Mouse (Mus musculus) limb, embryonic 14.5 days (tissue): ENCODE data around the gene Fut7. TPM values are rescaled to one million over a fixed set of nuclear protein-coding genes. Genes with fewer than 3 reads are reported as not detected.

ENCODE experiments used
- ATAC-seq: fragments of 200-750 bp; cut with Nextera tagmentation; 2 replicates; pipeline ENCODE4 v1.8.0; 2017; ENCODE audit warnings: low read depth, moderate number of reproducible peaks, moderate TSS enrichment; ENCODE audit not compliant: low FRiP score
- DNase-seq: peaks from one replicate; pipeline ENCODE4 v3.0.0-alpha.2; 2015; ENCODE audit warnings: low spot score
- H3K27ac ChIP-seq: fragments of 300-500 bp; sonication (generic); replicated peaks from 2 replicates; pipeline ENCODE4 v1.5.1; 2014; ENCODE audit warnings: low read depth, mild to moderate bottlenecking, low read length, moderate library complexity, mixed read lengths
- H3K27me3 ChIP-seq: fragments of 300-500 bp; sonication (generic); 2 replicates; pipeline ENCODE4 v1.6.1; 2014; ENCODE audit warnings: low read length, mixed read lengths; ENCODE audit not compliant: control insufficient read depth, insufficient read depth
- H3K36me3 ChIP-seq: fragments of 300-500 bp; sonication (generic); 2 replicates; pipeline ENCODE4 v1.6.1; 2014; ENCODE audit warnings: mild to moderate bottlenecking, low read length, moderate library complexity, mixed read lengths; ENCODE audit not compliant: control insufficient read depth, insufficient read depth
- H3K4me1 ChIP-seq: fragments of 300-500 bp; sonication (generic); 2 replicates; pipeline ENCODE4 v1.6.1; 2014; ENCODE audit warnings: antibody characterized with exemption, low read length, mixed read lengths; ENCODE audit not compliant: control insufficient read depth, insufficient read depth
- H3K4me2 ChIP-seq: fragments of 300-500 bp; sonication (generic); replicated peaks from 2 replicates; pipeline ENCODE4 v1.6.1; 2014; ENCODE audit warnings: low read depth, mild to moderate bottlenecking, low read length, moderate library complexity; ENCODE audit not compliant: severe bottlenecking
- H3K4me3 ChIP-seq: fragments of 300-500 bp; sonication (generic); replicated peaks from 2 replicates; pipeline ENCODE4 v1.5.1; 2014; ENCODE audit warnings: low read length
- H3K9ac ChIP-seq: fragments of 300-500 bp; sonication (generic); 2 replicates; pipeline ENCODE4 v1.6.1; 2014; ENCODE audit warnings: mild to moderate bottlenecking, low read depth, low read length, moderate library complexity; ENCODE audit not compliant: severe bottlenecking
- H3K9me3 ChIP-seq: fragments of 300-500 bp; sonication (generic); 2 replicates; pipeline ENCODE4 v1.6.1; 2016; ENCODE audit warnings: low read length; ENCODE audit not compliant: control insufficient read depth
- POLR2A ChIP-seq: fragments of 200-500 bp; IDR thresholded peaks from 2 replicates; pipeline ENCODE4 v1.8.0; 2012; ENCODE audit warnings: inconsistent platforms, mild to moderate bottlenecking, moderate library complexity, borderline replicate concordance; ENCODE audit not compliant: insufficient read depth, insufficient read length; ENCODE audit errors: extremely low read depth
- WGBS: fragments of 180-500 bp; shearing (Covaris S2); extraction: QIAGEN DNeasy Blood & Tissue Kit; methylation state at CpG from one replicate; pipeline ENCODE4 v1.1.7; 2014; 5-methylcytosine and 5-hydroxymethylcytosine counted together
- polyA plus RNA-seq, 2 experiments: library from polyadenylated mRNA; depleted of rRNA in 1 of 2; stranded (reverse) in 1 of 2; unstranded in 1 of 2; fragments of >200 nt; fragmentation: Nextera tagmentation in 1 of 2; extraction: Ambion mirVana in 1 of 2; gene quantifications; 2 replicates each; pipeline versions ENCODE4 v1.2.1 to v1.2.3; 2012 to 2014

Fut7 gene
- polyA plus RNA-seq, 2 experiments, result 0.11 TPM; not detected in 1

DNA sequence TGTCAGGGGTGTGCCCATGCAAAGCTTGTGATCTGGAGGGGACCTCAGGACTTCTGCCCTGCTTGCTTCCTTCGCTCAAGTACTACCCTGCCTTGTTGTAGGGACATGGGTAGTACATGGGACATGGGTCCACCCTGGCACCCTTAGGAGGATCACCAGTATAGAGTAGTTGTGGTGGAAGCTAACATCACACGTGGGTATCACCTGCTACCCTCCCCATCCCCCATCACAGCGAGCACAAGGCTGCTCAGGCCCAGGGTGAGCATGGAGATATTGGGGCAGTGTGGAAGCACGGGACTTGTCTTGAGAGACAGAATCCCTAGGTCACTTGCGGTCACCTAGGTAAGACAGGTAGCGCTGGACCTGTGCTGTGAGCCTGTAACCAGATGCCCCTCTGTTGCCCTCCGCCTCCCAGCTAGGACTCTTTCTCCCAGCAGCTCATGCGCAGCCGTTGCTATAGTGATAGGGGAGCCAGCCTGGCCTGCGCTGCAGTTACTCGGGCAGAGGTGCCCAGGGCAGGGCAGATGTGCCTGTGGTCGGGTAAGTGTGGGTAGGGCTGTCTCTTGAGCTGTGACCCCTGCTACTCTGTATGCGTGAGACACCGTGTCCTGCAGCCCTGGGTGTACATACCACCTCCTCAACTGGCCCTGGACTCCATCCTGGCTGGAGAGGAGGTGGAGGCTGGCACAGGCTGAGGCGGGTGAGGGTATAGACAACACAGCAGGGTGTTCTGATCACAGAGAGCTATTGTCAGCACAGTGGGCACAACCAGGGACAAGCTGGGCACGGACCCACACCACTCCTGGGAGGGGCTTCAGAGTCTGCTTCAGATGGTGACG, 7.5 kb downstream of the Fut7 start:
- H3K27me3 ChIP-seq, result no peaks in the 10 kb centered on the region; the same call in 1 of the 2 replicates
- no peak overlapping the region for H3K27ac ChIP-seq
- no peaks in the 10 kb centered on the region for H3K9me3 ChIP-seq
- DNase-seq, result no peak
- H3K4me3 ChIP-seq, result no peak overlapping the region
- H3K9ac ChIP-seq, result no peak overlapping the region
- no peak overlapping the region for H3K4me2 ChIP-seq
- ATAC-seq, result no peak
- 73% methylated on average over 17 of the region's 17 CpGs for WGBS
- no peaks in the 10 kb centered on the region for H3K36me3 ChIP-seq
- peaks cover 3% of the 10 kb centered on the region; the same call in 1 of the 2 replicates for H3K4me1 ChIP-seq
- TF ChIP-seq POLR2A, result no peak

DNA sequence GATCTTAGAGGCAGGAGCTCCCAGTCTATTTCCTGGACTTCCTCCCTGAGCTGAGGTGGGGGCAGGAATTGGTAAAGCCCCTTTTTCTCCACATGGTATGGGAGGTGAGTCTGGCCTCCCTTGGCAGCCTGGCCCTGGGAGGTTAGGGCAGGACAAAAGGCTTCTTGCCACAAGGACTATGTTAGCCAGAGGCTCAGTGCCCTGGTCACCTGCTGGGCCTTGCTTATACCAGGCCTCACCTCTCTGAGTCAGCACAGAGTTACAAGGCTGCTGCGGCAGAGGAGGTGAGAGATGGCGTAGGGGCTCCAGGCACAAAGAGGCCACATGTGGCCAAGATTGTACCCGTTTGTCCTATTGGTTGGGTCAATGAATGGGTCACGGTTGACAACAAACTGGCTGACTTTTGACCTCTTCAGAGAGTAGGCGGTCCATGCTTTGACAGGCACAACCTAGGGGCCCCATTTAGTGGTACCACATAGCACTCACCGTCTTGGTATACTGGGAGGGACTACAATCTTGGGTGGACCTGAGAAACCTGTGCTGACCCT, 8.3 kb downstream of the Fut7 start:
- no peak overlapping the region for H3K4me3 ChIP-seq
- no peaks in the 10 kb centered on the region for H3K9me3 ChIP-seq
- peaks cover 3% of the 10 kb centered on the region; the same call in 1 of the 2 replicates for H3K4me1 ChIP-seq
- H3K27me3 ChIP-seq, result no peaks in the 10 kb centered on the region; the same call in 1 of the 2 replicates
- H3K27ac ChIP-seq, result no peak overlapping the region
- no peak for ATAC-seq
- no peak for TF ChIP-seq POLR2A
- H3K9ac ChIP-seq, result no peak overlapping the region
- H3K4me2 ChIP-seq, result no peak overlapping the region
- no peaks in the 10 kb centered on the region for H3K36me3 ChIP-seq
- DNase-seq, result no peak
- 58% methylated on average over 6 of the region's 6 CpGs for WGBS

DNA sequence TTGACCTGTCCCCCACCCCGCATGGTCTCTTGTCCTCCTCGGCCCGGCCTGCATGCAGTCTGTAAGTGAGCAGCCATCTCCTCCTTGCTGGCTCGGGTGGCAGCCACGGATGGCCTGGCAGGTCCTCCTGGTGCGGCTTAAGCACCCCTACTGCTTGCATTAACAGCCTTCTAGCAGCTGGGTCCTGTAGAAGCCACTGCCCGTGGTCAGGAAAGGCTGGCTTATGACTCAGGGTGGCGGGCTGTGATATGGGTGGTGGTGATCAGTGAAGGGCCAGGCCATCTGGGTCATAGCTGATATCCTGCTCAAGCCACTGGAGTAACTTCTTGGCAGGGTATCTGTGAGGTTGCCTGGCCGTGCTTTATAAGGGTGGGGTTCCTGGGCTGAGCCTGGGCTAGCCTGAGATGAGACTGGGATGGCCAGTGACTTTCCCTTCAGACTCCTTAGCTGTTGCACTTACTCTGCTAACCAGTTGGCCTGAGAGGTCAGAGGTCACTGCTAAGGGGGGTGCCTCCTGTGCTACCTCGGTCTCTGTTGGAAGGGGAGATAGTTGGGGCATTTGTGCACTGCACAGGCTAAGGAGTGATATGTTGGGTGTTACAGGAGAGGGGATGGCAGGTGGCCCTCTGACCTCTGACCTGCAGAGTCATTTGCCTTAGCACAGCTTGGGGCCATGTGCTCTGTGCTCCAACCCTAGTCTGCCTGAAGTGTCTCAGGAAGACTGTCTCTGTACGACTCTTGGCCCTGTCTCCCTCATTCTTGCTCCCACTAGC, 9.4 kb downstream of the Fut7 start:
- H3K4me2 ChIP-seq, result no peak overlapping the region
- no peak for TF ChIP-seq POLR2A
- no peak overlapping the region for H3K9ac ChIP-seq
- 61% methylated on average over 11 of the region's 11 CpGs for WGBS
- H3K27ac ChIP-seq, result no peak overlapping the region
- no peak overlapping the region for H3K4me3 ChIP-seq
- peaks cover 3% of the 10 kb centered on the region; the same call in 1 of the 2 replicates for H3K4me1 ChIP-seq
- ATAC-seq (no peak), DNase-seq (no peak)
- no peaks in the 10 kb centered on the region for H3K36me3 ChIP-seq
- H3K9me3 ChIP-seq, result no peaks in the 10 kb centered on the region
- no peaks in the 10 kb centered on the region; the same call in 1 of the 2 replicates for H3K27me3 ChIP-seq

DNA sequence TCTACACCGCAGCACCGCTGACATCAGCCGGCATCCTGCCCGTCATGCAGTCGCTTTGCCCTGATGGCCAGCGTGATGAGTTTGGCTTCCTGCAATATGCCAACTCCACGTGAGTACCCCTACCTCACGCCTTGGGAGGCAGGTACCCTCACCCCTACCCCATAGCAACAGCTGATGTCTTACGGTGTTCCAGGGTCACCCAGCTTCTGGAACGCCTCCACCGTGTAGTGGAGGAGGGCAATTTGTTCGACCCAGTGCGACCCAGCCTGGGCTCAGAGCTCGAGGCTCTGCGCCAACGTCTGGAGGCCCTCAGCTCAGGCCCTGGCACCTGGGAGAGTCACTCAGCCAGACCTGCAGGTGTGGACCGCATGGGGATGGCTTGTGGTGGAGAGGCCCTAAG, 10.0 kb downstream of the Fut7 start:
- no peak for TF ChIP-seq POLR2A

DNA sequence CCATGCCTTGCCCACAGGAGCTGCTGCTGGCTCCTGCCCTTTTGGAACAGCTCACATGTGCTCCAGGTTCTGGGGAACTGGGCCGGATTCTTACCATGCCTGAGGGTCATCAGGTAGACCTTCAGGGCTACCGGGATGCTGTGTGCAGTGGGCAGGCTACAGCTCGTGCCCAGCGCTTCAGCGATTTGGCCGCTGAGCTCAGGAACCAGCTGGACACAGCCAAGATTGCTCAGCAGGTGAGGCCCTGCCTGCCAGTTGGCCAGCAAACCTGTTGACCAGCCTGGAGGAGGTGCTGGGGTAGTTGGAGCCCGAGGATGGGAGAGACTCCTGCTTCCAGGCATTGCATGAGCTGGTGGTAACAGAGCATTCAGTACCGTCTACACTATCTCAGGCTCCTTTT, 11.2 kb downstream of the Fut7 start:
- Histone ChIP-seq H3K9me3 (no peaks in the 10 kb centered on the region), H3K4me1 (peaks cover 2% of the 10 kb centered on the region; the same call in 1 of the 2 replicates), H3K27me3 (no peaks in the 10 kb centered on the region; the same call in 1 of the 2 replicates), H3K27ac (no peak overlapping the region), H3K4me2 (no peak overlapping the region), H3K36me3 (no peaks in the 10 kb centered on the region), H3K9ac (no peak overlapping the region), H3K4me3 (no peak overlapping the region)
- WGBS, result 77% methylated on average over 8 of the region's 8 CpGs
- DNase-seq (no peak), ATAC-seq (no peak)
- TF ChIP-seq POLR2A, result no peak

More for the DNA sequence above, 10.0 kb downstream of the Fut7 start:
- no peak overlapping the region for H3K4me3 ChIP-seq
- H3K4me1 ChIP-seq, result peaks cover 3% of the 10 kb centered on the region; the same call in 1 of the 2 replicates
- no peak for ATAC-seq
- H3K9me3 ChIP-seq, result no peaks in the 10 kb centered on the region
- no peak overlapping the region for H3K4me2 ChIP-seq
- DNase-seq, result no peak
- 83% methylated on average over 17 of the region's 17 CpGs for WGBS
- no peaks in the 10 kb centered on the region; the same call in 1 of the 2 replicates for H3K27me3 ChIP-seq
- no peaks in the 10 kb centered on the region for H3K36me3 ChIP-seq
- H3K27ac ChIP-seq, result no peak overlapping the region
- no peak overlapping the region for H3K9ac ChIP-seq
